Mouse (Mus musculus): ENCODE measurements around the gene C9. TPM values are rescaled to one million over a fixed set of nuclear protein-coding genes. Genes with fewer than 3 reads are reported as not detected.

Gene C9
- total and polyA plus RNA-seq, 2 experiments from 2014 or later, result not detected

- no peak for ATAC-seq (ENCODE audit: low FRiP score)
- no peak for TF ChIP-seq CTCF (IDR thresholded peaks at IDR 0.05)
- 95% methylated on average over 3 of the region's 3 CpGs for WGBS
These were observed 24.3 kb downstream of the C9 start for GRCm38 (mm10) chr15:6469384-6469783.

GRCm38 (mm10) chr15:6483561-6483960 lies 38.4 kb downstream of the C9 start:
- Histone ChIP-seq H3K9ac (replicated peaks; ENCODE audit: low read length, poor library complexity, severe bottlenecking) (no peak overlapping the region), H3K4me1 (ENCODE audit: insufficient read depth, low read length) (no peaks in the 10 kb centered on the region), H3K4me2 (ENCODE audit: low read depth, low read length, poor library complexity, severe bottlenecking) (no peak overlapping the region), H3K27ac (ENCODE audit: low read depth, low read length) (no peak overlapping the region), H3K9me3 (ENCODE audit: low read length) (0 out of 2 replicates have a peak, but pooled peaks cover 4% of the 10 kb centered on the region), H3K4me3 (ENCODE audit: low read depth, low read length) (no peak overlapping the region), H3K27me3 (ENCODE audit: insufficient read depth, low read length) (no peaks in the 10 kb centered on the region), H3K36me3 (ENCODE audit: insufficient read depth, low read length) (no peaks in the 10 kb centered on the region)
- ATAC-seq (ENCODE audit: low FRiP score) (no peak), DNase-seq (ENCODE audit: low spot score) (no peak)
- WGBS, result 78% methylated on average over 3 of the region's 3 CpGs
- no peak for TF ChIP-seq CTCF (IDR thresholded peaks at IDR 0.05)

More at GRCm38 (mm10) chr15:6469384-6469783, 24.3 kb downstream of the C9 start:
- Histone ChIP-seq H3K36me3 (ENCODE audit: insufficient read depth, low read length) (no peaks in the 10 kb centered on the region), H3K4me1 (ENCODE audit: insufficient read depth, low read length) (no peaks in the 10 kb centered on the region), H3K4me2 (ENCODE audit: low read depth, low read length, poor library complexity, severe bottlenecking) (no peak overlapping the region), H3K9ac (replicated peaks; ENCODE audit: low read length, poor library complexity, severe bottlenecking) (no peak overlapping the region), H3K4me3 (ENCODE audit: low read depth, low read length) (no peak overlapping the region), H3K27ac (ENCODE audit: low read depth, low read length) (no peak overlapping the region), H3K9me3 (ENCODE audit: low read length) (no peaks in the 10 kb centered on the region), H3K27me3 (ENCODE audit: insufficient read depth, low read length) (no peaks in the 10 kb centered on the region)
- no peak for DNase-seq (ENCODE audit: low spot score)

- 98% methylated on average over 2 of the region's 2 CpGs for WGBS
- no peak overlapping the region for H3K9ac ChIP-seq (replicated peaks; ENCODE audit: low read length, poor library complexity, severe bottlenecking)
- H3K36me3 ChIP-seq (ENCODE audit: insufficient read depth, low read length), result no peaks in the 10 kb centered on the region
- no peak for ATAC-seq (ENCODE audit: low FRiP score)
- no peak overlapping the region for H3K4me2 ChIP-seq (ENCODE audit: low read depth, low read length, poor library complexity, severe bottlenecking)
- TF ChIP-seq CTCF (IDR thresholded peaks at IDR 0.05), result no peak
- no peak for DNase-seq (ENCODE audit: low spot score)
- no peaks in the 10 kb centered on the region for H3K9me3 ChIP-seq (ENCODE audit: low read length)
- no peak overlapping the region for H3K4me3 ChIP-seq (ENCODE audit: low read depth, low read length)
- H3K4me1 ChIP-seq (ENCODE audit: insufficient read depth, low read length), result no peaks in the 10 kb centered on the region
- H3K27me3 ChIP-seq (ENCODE audit: insufficient read depth, low read length), result no peaks in the 10 kb centered on the region
- no peak overlapping the region for H3K27ac ChIP-seq (ENCODE audit: low read depth, low read length)
These were observed 47.3 kb downstream of the C9 start for GRCm38 (mm10) chr15:6492386-6492785.

GRCm38 (mm10) chr15:6498396-6499070 lies 53.4 kb downstream of the C9 start:
- TF ChIP-seq CTCF (IDR thresholded peaks at IDR 0.05), result no peak
- ATAC-seq (ENCODE audit: low FRiP score), result 0 out of 2 replicates have a peak, but pooled peaks have one; percentile 27
- Histone ChIP-seq H3K27ac (ENCODE audit: low read depth, low read length) (no peak overlapping the region), H3K9me3 (ENCODE audit: low read length) (no peaks in the 10 kb centered on the region), H3K9ac (replicated peaks; ENCODE audit: low read length, poor library complexity, severe bottlenecking) (no peak overlapping the region), H3K36me3 (ENCODE audit: insufficient read depth, low read length) (no peaks in the 10 kb centered on the region), H3K27me3 (ENCODE audit: insufficient read depth, low read length) (no peaks in the 10 kb centered on the region), H3K4me3 (ENCODE audit: low read depth, low read length) (no peak overlapping the region), H3K4me1 (ENCODE audit: insufficient read depth, low read length) (no peaks in the 10 kb centered on the region), H3K4me2 (ENCODE audit: low read depth, low read length, poor library complexity, severe bottlenecking) (no peak overlapping the region)
- 49% methylated on average over 10 of the region's 10 CpGs for WGBS
- DNase-seq (ENCODE audit: low spot score), result peak; percentile 6

GRCm38 (mm10) chr15:6500787-6501186 lies 55.7 kb downstream of the C9 start:
- 68% methylated on average over 1 of the region's 1 CpGs for WGBS
- no peaks in the 10 kb centered on the region for H3K36me3 ChIP-seq (ENCODE audit: insufficient read depth, low read length)
- no peak overlapping the region for H3K4me2 ChIP-seq (ENCODE audit: low read depth, low read length, poor library complexity, severe bottlenecking)
- TF ChIP-seq CTCF (IDR thresholded peaks at IDR 0.05), result 0 out of 2 replicates have a peak, but pooled peaks have one; percentile 14
- no peaks in the 10 kb centered on the region for H3K4me1 ChIP-seq (ENCODE audit: insufficient read depth, low read length)
- H3K9me3 ChIP-seq (ENCODE audit: low read length), result no peaks in the 10 kb centered on the region
- no peak overlapping the region for H3K27ac ChIP-seq (ENCODE audit: low read depth, low read length)
- H3K4me3 ChIP-seq (ENCODE audit: low read depth, low read length), result no peak overlapping the region
- no peak for DNase-seq (ENCODE audit: low spot score)
- H3K9ac ChIP-seq (replicated peaks; ENCODE audit: low read length, poor library complexity, severe bottlenecking), result no peak overlapping the region
- no peaks in the 10 kb centered on the region for H3K27me3 ChIP-seq (ENCODE audit: insufficient read depth, low read length)
- no peak for ATAC-seq (ENCODE audit: low FRiP score)

- no peak for TF ChIP-seq CTCF (IDR thresholded peaks at IDR 0.05)
- Histone ChIP-seq H3K27ac (ENCODE audit: low read depth, low read length) (no peak overlapping the region), H3K9ac (replicated peaks; ENCODE audit: low read length, poor library complexity, severe bottlenecking) (no peak overlapping the region), H3K9me3 (ENCODE audit: low read length) (no peaks in the 10 kb centered on the region), H3K27me3 (ENCODE audit: insufficient read depth, low read length) (no peaks in the 10 kb centered on the region), H3K36me3 (ENCODE audit: insufficient read depth, low read length) (no peaks in the 10 kb centered on the region), H3K4me3 (ENCODE audit: low read depth, low read length) (no peak overlapping the region), H3K4me1 (ENCODE audit: insufficient read depth, low read length) (no peaks in the 10 kb centered on the region), H3K4me2 (ENCODE audit: low read depth, low read length, poor library complexity, severe bottlenecking) (no peak overlapping the region)
- 97% methylated on average over 1 of the region's 1 CpGs for WGBS
- DNase-seq (ENCODE audit: low spot score) (no peak), ATAC-seq (ENCODE audit: low FRiP score) (no peak)
These were observed 72.4 kb downstream of the C9 start for GRCm38 (mm10) chr15:6517525-6517924.
